Mouse (Mus musculus) duodenum, adult 2 months (tissue): ENCODE data around the gene Pcdh10. TPM values are rescaled to one million over a fixed set of nuclear protein-coding genes. Genes with fewer than 3 reads are reported as not detected.

ENCODE experiments used
- polyA plus RNA-seq: library from polyadenylated mRNA; depleted of rRNA; stranded (reverse); fragments of >200 nt; gene quantifications from 2 replicates; pipeline ENCODE4 v1.2.3, GENCODE M21; 2012; ENCODE audit warnings: low replicate concordance; rRNA removed

Gene Pcdh10
- 0.02 and 0.69 TPM in 2 replicates for polyA plus RNA-seq

GRCm38 (mm10) chr3:45378145-45378544, at the start of gene Pcdh10:
TSS of gene Pcdh10 (plus strand) at chr3:45378398.

